Mouse (Mus musculus): ENCODE data around the gene Tacc2. TPM values are rescaled to one million over a fixed set of nuclear protein-coding genes. Genes with fewer than 3 reads are reported as not detected.

Tacc2 gene
- polyA plus RNA-seq (2015; fragmentation: Illumina TruSeq; extraction: RNeasy Lipid Tissue Mini Kit (QIAGEN cat#74804); ENCODE audit: insufficient read depth, low replicate concordance): 3.2 TPM

DNA sequence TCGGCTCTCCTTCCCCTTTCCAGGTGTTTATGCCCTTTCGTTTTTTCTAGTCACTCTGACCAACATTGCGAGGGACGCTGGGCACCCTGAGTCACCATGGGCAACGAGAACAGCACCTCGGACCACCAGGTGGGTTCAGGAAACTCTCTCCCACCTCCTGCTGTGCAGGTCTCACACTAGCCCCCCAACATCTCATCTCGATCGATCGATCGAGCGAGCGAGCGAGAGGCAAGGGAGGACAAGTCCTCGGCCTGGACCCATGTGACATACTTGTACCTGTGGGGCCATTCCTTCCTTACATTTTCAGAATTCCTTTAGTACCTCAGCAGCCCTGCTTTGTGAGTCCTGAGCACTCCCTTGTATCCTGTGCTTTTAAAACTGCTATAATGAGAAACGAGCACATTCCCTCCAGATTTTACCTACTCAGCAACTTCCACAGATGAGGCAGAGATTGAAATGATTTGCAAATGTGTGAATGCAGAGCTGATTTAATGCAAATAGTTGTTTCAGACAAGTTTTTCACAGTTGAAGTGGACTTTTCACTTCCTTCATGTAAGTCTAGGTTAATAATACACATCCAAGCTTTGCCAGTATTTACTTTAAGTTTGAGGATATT, at the start of gene Tacc2:
Gene Tacc2 (plus strand): TSS at position 51 of the 616 bp plus-strand sequence.

DNA sequence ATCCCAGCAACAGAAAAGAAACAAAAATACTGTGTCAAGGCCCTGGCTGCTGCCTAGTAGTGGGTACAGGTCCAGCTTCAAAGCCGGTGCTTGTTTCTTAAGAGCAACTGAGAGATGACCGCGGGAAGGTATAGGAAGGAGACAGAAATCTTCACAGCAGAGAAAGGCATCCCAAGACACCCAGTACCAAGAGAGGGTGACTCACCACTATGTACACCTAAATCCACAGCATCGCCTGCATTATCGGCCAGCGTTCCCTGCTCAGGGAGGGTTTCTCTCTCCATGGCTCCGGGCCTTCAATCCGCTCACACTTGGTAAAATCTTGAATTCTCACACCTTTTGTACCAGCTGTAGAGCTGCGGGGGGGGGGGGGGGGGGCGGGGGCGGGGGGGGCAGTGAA, 4.4 kb upstream of the Tacc2 start, which contains the start of gene Nsmce4a:
Gene Nsmce4a (minus strand): TSS at position 298 of the 400 bp plus-strand sequence.

DNA sequence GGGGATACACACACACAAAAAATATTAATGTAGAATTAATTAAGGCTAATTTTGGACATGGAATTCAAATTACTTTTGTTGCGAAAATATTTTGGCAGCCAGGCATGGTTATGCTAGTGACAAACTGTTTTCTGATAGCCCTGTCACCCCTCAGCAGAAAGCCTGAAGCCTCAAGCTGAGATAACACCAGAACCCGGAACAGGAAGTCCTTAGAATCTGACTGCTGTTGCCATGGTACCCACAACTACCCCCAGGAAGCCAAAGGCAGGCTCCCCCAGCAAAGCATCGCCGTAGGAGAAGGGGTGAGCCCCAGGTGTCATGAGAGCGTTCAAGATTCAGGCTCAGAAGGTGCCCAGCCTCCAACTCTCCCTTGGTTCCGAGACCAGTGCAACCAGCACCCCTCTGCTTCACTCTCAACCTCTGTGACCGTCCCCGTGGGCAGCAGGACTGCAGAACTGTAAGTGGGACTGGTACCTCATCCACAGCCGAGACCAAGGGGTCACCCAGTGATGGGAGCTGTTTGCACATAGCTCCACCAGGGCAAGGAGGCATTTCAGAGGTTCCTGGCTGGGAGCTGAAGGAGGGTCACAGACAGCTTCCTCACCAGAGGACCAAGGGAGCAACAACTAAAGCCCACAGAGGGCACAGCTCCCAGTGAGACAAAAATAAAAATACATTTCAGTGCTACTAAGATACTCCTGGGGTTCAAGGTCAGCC, 196.8 kb downstream of the Tacc2 start, which contains the start of gene Btbd16:
Gene Btbd16 (plus strand): TSS at position 156 of the 717 bp plus-strand sequence.

Other genes with a start within 250 kb of the Tacc2 start
- gene Ate1, start 57.1 kb upstream of the Tacc2 start, polyA plus RNA-seq (2015; fragmentation: Illumina TruSeq; extraction: RNeasy Lipid Tissue Mini Kit (QIAGEN cat#74804); ENCODE audit: insufficient read depth, low replicate concordance): 43.2 TPM
- gene Nsmce4a, start 4.3 kb upstream of the Tacc2 start, polyA plus RNA-seq (2015; fragmentation: Illumina TruSeq; extraction: RNeasy Lipid Tissue Mini Kit (QIAGEN cat#74804); ENCODE audit: insufficient read depth, low replicate concordance): 168 TPM
- gene Btbd16, start 196.6 kb downstream of the Tacc2 start, polyA plus RNA-seq (2015; fragmentation: Illumina TruSeq; extraction: RNeasy Lipid Tissue Mini Kit (QIAGEN cat#74804); ENCODE audit: insufficient read depth, low replicate concordance): 0.23 TPM

All from spleen, adult 10 weeks (tissue).